Mouse (Mus musculus) Muller cell, postnatal 12 days (primary cell): ENCODE results near the gene Ptrhd1.

ENCODE experiments used
- DNase-seq: peaks from one replicate; pipeline ENCODE4 v3.0.0-alpha.2; 2015; ENCODE audit errors: inconsistent ontology term

Ptrhd1 gene

GRCm38 (mm10) chr12:4245742-4246141 lies 11.9 kb downstream of the Ptrhd1 start:
- no peak for DNase-seq

- no peak for DNase-seq
Observed at GRCm38 (mm10) chr12:4249786-4250185, 16.0 kb downstream of the Ptrhd1 start.

GRCm38 (mm10) chr12:4252742-4253655 lies 19.2 kb downstream of the Ptrhd1 start:
- DNase-seq: no peak

- no peak for DNase-seq
Observed at GRCm38 (mm10) chr12:4267765-4268164, 33.9 kb downstream of the Ptrhd1 start.

- DNase-seq: no peak
Observed at GRCm38 (mm10) chr12:4271078-4271477, 37.3 kb downstream of the Ptrhd1 start.

- no peak for DNase-seq
Observed at GRCm38 (mm10) chr12:4278978-4279755, 45.3 kb downstream of the Ptrhd1 start.

- DNase-seq: no peak
Observed at GRCm38 (mm10) chr12:4279878-4280277, 46.1 kb downstream of the Ptrhd1 start.

- peak; percentile 51 for DNase-seq
Observed at GRCm38 (mm10) chr12:4285186-4285585, 51.4 kb downstream of the Ptrhd1 start.
